Mouse (Mus musculus) ES-E14 (cell line): Measurements from ENCODE around the gene Gpc6.

Source experiments
- ZC3H11A ChIP-seq: IDR thresholded peaks from 2 replicates; pipeline ENCODE4 v1.6.1; 2012; ENCODE audit warnings: low read depth, mild to moderate bottlenecking, inconsistent platforms, low read length, borderline replicate concordance
- ZNF384 ChIP-seq: IDR thresholded peaks from 2 replicates; pipeline ENCODE4 v1.6.1; 2012; ENCODE audit warnings: low read depth, low read length, inconsistent platforms

GRCm38 (mm10) chr14:117786647-117787046 lies 861.5 kb downstream of the Gpc6 start:
- TF ChIP-seq ZC3H11A (no peak), ZNF384 (no peak)
